Mouse (Mus musculus) intestine, embryonic 14.5 days (tissue): ENCODE results near the gene Lcp2. TPM values are rescaled to one million over a fixed set of nuclear protein-coding genes. Genes with fewer than 3 reads are reported as not detected.
A peak's percentile ranks its signal among the peaks of the same experiment; 100 is the strongest.

Experiments used
- ATAC-seq: fragments of 200-750 bp; cut with Nextera tagmentation; replicated peaks from 2 replicates; pipeline ENCODE4 v1.8.0; 2017; ENCODE audit warnings: low read depth, moderate number of reproducible peaks, moderate TSS enrichment, moderate library complexity; ENCODE audit not compliant: low FRiP score, low TSS enrichment
- DNase-seq: peaks from one replicate; pipeline ENCODE4 v3.0.0-alpha.2; 2018; ENCODE audit warnings: low spot score
- H3K27ac ChIP-seq: fragments of 300-500 bp; sonication (generic); 2 replicates; pipeline ENCODE4 v1.5.1; 2014; ENCODE audit warnings: low read depth, mild to moderate bottlenecking, control low read depth
- H3K27me3 ChIP-seq: fragments of 300-500 bp; sonication (generic); replicated peaks from 2 replicates; pipeline ENCODE4 v1.6.1; 2014; ENCODE audit warnings: low read length, control low read depth; ENCODE audit not compliant: control insufficient read depth, insufficient read depth
- H3K36me3 ChIP-seq: fragments of 300-500 bp; sonication (generic); 2 replicates; pipeline ENCODE4 v1.6.1; 2014; ENCODE audit warnings: low read length, control low read depth; ENCODE audit not compliant: control insufficient read depth, insufficient read depth
- H3K4me1 ChIP-seq: fragments of 300-500 bp; sonication (generic); replicated peaks from 2 replicates; pipeline ENCODE4 v1.6.1; 2014; ENCODE audit warnings: low read length, control low read depth, mixed read lengths; ENCODE audit not compliant: control insufficient read depth, insufficient read depth
- H3K4me2 ChIP-seq: fragments of 300-500 bp; sonication (generic); 2 replicates; pipeline ENCODE4 v1.6.1; 2014; ENCODE audit warnings: low read length
- H3K4me3 ChIP-seq: fragments of 300-500 bp; sonication (generic); 2 replicates; pipeline ENCODE4 v1.5.1; 2014; ENCODE audit warnings: low read depth, low read length, control low read depth, mixed read lengths
- H3K9ac ChIP-seq: fragments of 300-500 bp; sonication (generic); 2 replicates; pipeline ENCODE4 v1.6.1; 2014; ENCODE audit warnings: mild to moderate bottlenecking, low read length
- H3K9me3 ChIP-seq: fragments of 300-500 bp; sonication (generic); 2 replicates; pipeline ENCODE4 v1.6.1; 2016; ENCODE audit warnings: low read length, control low read depth; ENCODE audit not compliant: control insufficient read depth
- WGBS: fragments of 180-500 bp; shearing (Covaris S2); extraction: QIAGEN DNeasy Blood & Tissue Kit; methylation state at CpG from one replicate; pipeline ENCODE4 v1.1.7; 2014; 5-methylcytosine and 5-hydroxymethylcytosine counted together
- polyA plus RNA-seq: library from polyadenylated mRNA; unstranded; fragments of >200 nt; fragmentation: Nextera tagmentation; extraction: Ambion mirVana; gene quantifications from 2 replicates; pipeline ENCODE4 v1.2.1, GENCODE M21; 2014

Gene Lcp2
- polyA plus RNA-seq, 1 experiment from 2014 or later = 3.6 TPM

GRCm38 (mm10) chr11:34009316-34010087 is 37.2 kb upstream of the Lcp2 start:
- no peak for DNase-seq
- H3K9ac ChIP-seq = no peak overlapping the region
- H3K36me3 ChIP-seq = no peaks in the 10 kb centered on the region
- no peaks in the 10 kb centered on the region for H3K27me3 ChIP-seq
- no peaks in the 10 kb centered on the region; the same call in 1 of the 2 replicates for H3K4me1 ChIP-seq
- ATAC-seq = no peak
- no peak overlapping the region for H3K27ac ChIP-seq
- H3K4me3 ChIP-seq = no peak overlapping the region
- WGBS = 82% methylated on average over 12 of the region's 12 CpGs
- H3K4me2 ChIP-seq = no peak overlapping the region
- no peaks in the 10 kb centered on the region for H3K9me3 ChIP-seq

- 73% methylated on average over 7 of the region's 7 CpGs for WGBS
- H3K27me3 ChIP-seq = no peaks in the 10 kb centered on the region
- no peak overlapping the region for H3K9ac ChIP-seq
- no peak for DNase-seq
- H3K9me3 ChIP-seq = no peaks in the 10 kb centered on the region
- no peaks in the 10 kb centered on the region for H3K36me3 ChIP-seq
- no peak overlapping the region for H3K4me3 ChIP-seq
- H3K4me1 ChIP-seq = no peaks in the 10 kb centered on the region; the same call in 1 of the 2 replicates
- no peak overlapping the region for H3K4me2 ChIP-seq
- peak overlapping the region; percentile 35; the same call in 1 of the 2 replicates for H3K27ac ChIP-seq
- ATAC-seq = no peak
Observed at GRCm38 (mm10) chr11:34010133-34010858, 36.4 kb upstream of the Lcp2 start.

- no peaks in the 10 kb centered on the region for H3K9me3 ChIP-seq
- H3K36me3 ChIP-seq = no peaks in the 10 kb centered on the region
- H3K4me3 ChIP-seq = no peak overlapping the region
- no peaks in the 10 kb centered on the region for H3K27me3 ChIP-seq
- whole genome bisulfite sequencing = 41% methylated on average over 4 of the region's 4 CpGs
- DNase-seq (no peak), ATAC-seq (0 out of 2 replicates have a peak, but pooled peaks have one; percentile 19)
- H3K4me2 ChIP-seq = no peak overlapping the region
- no peak overlapping the region for H3K9ac ChIP-seq
- no peaks in the 10 kb centered on the region; the same call in 1 of the 2 replicates for H3K4me1 ChIP-seq
- H3K27ac ChIP-seq = peak overlapping the region; percentile 35; the same call in 1 of the 2 replicates
Observed at GRCm38 (mm10) chr11:34010859-34011172, 35.9 kb upstream of the Lcp2 start.

GRCm38 (mm10) chr11:34012007-34012652 is 34.6 kb upstream of the Lcp2 start:
- H3K9ac ChIP-seq = no peak overlapping the region

GRCm38 (mm10) chr11:34025091-34025490 is 21.6 kb upstream of the Lcp2 start:
- ATAC-seq = no peak
- WGBS = 80% methylated on average over 1 of the region's 1 CpGs
- Histone ChIP-seq H3K4me1 (no peaks in the 10 kb centered on the region), H3K9me3 (no peaks in the 10 kb centered on the region), H3K4me3 (no peak overlapping the region), H3K36me3 (no peaks in the 10 kb centered on the region), H3K27ac (no peak overlapping the region), H3K27me3 (no peaks in the 10 kb centered on the region), H3K9ac (no peak overlapping the region), H3K4me2 (no peak overlapping the region)
- no peak for DNase-seq

More at GRCm38 (mm10) chr11:34012007-34012652, 34.6 kb upstream of the Lcp2 start:
- no peak for ATAC-seq
- no peak for DNase-seq
- Histone ChIP-seq H3K27me3 (no peaks in the 10 kb centered on the region), H3K36me3 (no peaks in the 10 kb centered on the region), H3K4me2 (no peak overlapping the region), H3K4me1 (no peaks in the 10 kb centered on the region), H3K9me3 (no peaks in the 10 kb centered on the region), H3K27ac (no peak overlapping the region), H3K4me3 (no peak overlapping the region)
- WGBS = 81% methylated on average over 6 of the region's 6 CpGs

- Histone ChIP-seq H3K27ac (no peak overlapping the region), H3K4me2 (no peak overlapping the region), H3K4me1 (no peaks in the 10 kb centered on the region), H3K27me3 (no peaks in the 10 kb centered on the region), H3K4me3 (no peak overlapping the region), H3K9me3 (no peaks in the 10 kb centered on the region), H3K9ac (no peak overlapping the region), H3K36me3 (no peaks in the 10 kb centered on the region)
- no peak for ATAC-seq
- no peak for DNase-seq
- 74% methylated on average over 5 of the region's 5 CpGs for WGBS
Observed at GRCm38 (mm10) chr11:34029658-34030057, 17.1 kb upstream of the Lcp2 start.

- DNase-seq = no peak
- Histone ChIP-seq H3K4me1 (no peaks in the 10 kb centered on the region), H3K27me3 (no peaks in the 10 kb centered on the region), H3K4me3 (no peak overlapping the region), H3K9ac (no peak overlapping the region), H3K9me3 (no peaks in the 10 kb centered on the region), H3K27ac (no peak overlapping the region), H3K4me2 (no peak overlapping the region), H3K36me3 (no peaks in the 10 kb centered on the region)
- ATAC-seq = no peak
- 51% methylated on average over 8 of the region's 8 CpGs for WGBS
Observed at GRCm38 (mm10) chr11:34031015-34031805, 15.5 kb upstream of the Lcp2 start.

GRCm38 (mm10) chr11:34034008-34034505 is 12.7 kb upstream of the Lcp2 start:
- ATAC-seq = no peak
- no peak for DNase-seq

More at GRCm38 (mm10) chr11:34034008-34034505, 12.7 kb upstream of the Lcp2 start:
- no peak overlapping the region for H3K4me3 ChIP-seq
- H3K36me3 ChIP-seq = no peaks in the 10 kb centered on the region
- H3K4me2 ChIP-seq = no peak overlapping the region
- H3K4me1 ChIP-seq = no peaks in the 10 kb centered on the region
- no peaks in the 10 kb centered on the region for H3K9me3 ChIP-seq
- no peak overlapping the region for H3K27ac ChIP-seq
- WGBS = 93% methylated on average over 5 of the region's 5 CpGs
- H3K27me3 ChIP-seq = no peaks in the 10 kb centered on the region
- H3K9ac ChIP-seq = no peak overlapping the region
